Mouse (Mus musculus): ENCODE data around the gene Gm11273. TPM values are rescaled to one million over a fixed set of nuclear protein-coding genes. Genes with fewer than 3 reads are reported as not detected.
"Not testable (repeated sequence)": the region's sequence is repeated elsewhere in the genome, so short reads cannot be mapped to it uniquely, and the experiment has no call there.

Gene Gm11273
- total RNA-seq (2021) (100 to 1,000 TPM in 1 of 2 experiments, 10 to 100 TPM in 1; 95.4 to 165 TPM), polyA plus RNA-seq (2012; rRNA removed) (56.6 and 56.8 TPM in 2 replicates)
- long read RNA-seq, transcript Gm11273-201 (1 exons, 390 nt) = major isoform, 140 of 140 reads
- long read RNA-seq, partial matches to known transcripts = 0 of 140 reads
- long read RNA-seq, other reads (novel, unspliced or antisense) = 0 of 140 reads

GRCm38 (mm10) chr13:21501182-21501581 lies at the start of gene Gm11273:
TSS of gene Gm11273 (minus strand) at chr13:21501418.
- not testable (repeated sequence) for DNase-seq

- no peak for DNase-seq
Measured at GRCm38 (mm10) chr13:21550416-21551110, 49.3 kb upstream of the Gm11273 start.

- DNase-seq = no peak
Measured at GRCm38 (mm10) chr13:21549487-21549886, 48.3 kb upstream of the Gm11273 start.

- no peak for DNase-seq
Measured at GRCm38 (mm10) chr13:21542708-21543107, 41.5 kb upstream of the Gm11273 start, which contains the start of gene Olfr1366. TSS of gene Olfr1366 (minus strand) at chr13:21542808.

- peak; percentile 94 for DNase-seq
Measured at GRCm38 (mm10) chr13:21530781-21531201, 29.6 kb upstream of the Gm11273 start, which contains the start of gene Zkscan8. TSS of gene Zkscan8 (minus strand) at chr13:21531120.

- DNase-seq = no peak
Measured at GRCm38 (mm10) chr13:21530136-21530535, 28.9 kb upstream of the Gm11273 start.

GRCm38 (mm10) chr13:21506221-21506649 lies 5.0 kb upstream of the Gm11273 start:
- DNase-seq = peak; percentile 95

GRCm38 (mm10) chr13:21502296-21502695 lies 1.1 kb upstream of the Gm11273 start:
- no peak for DNase-seq

- peak; percentile 11 for DNase-seq
Measured at GRCm38 (mm10) chr13:21495080-21495479, 6.1 kb downstream of the Gm11273 start, which contains the start of gene AK157302. TSS of gene AK157302 (plus strand) at chr13:21495223.

- DNase-seq = peak; percentile 50
Measured at GRCm38 (mm10) chr13:21492847-21493246, 8.4 kb downstream of the Gm11273 start.

GRCm38 (mm10) chr13:21486881-21487280 lies 14.3 kb downstream of the Gm11273 start:
- no peak for DNase-seq

- DNase-seq = peak; percentile 75
Measured at GRCm38 (mm10) chr13:21478759-21479670, 22.2 kb downstream of the Gm11273 start, which contains the start of the genes Zkscan4 and Gm10065. TSS of gene Zkscan4 (plus strand) at chr13:21478907. TSS of gene Gm10065 (minus strand) at chr13:21479441.

- no peak for DNase-seq
Measured at GRCm38 (mm10) chr13:21472427-21472826, 28.8 kb downstream of the Gm11273 start.

- no peak for DNase-seq
Measured at GRCm38 (mm10) chr13:21469097-21469496, 32.1 kb downstream of the Gm11273 start.

- peak; percentile 92 for DNase-seq
Measured at GRCm38 (mm10) chr13:21468061-21469019, 32.9 kb downstream of the Gm11273 start, which contains the start of gene Nkapl. TSS of gene Nkapl (minus strand) at chr13:21468509.

GRCm38 (mm10) chr13:21467336-21467735 lies 33.9 kb downstream of the Gm11273 start:
- DNase-seq = no peak

GRCm38 (mm10) chr13:21462516-21462915 lies 38.7 kb downstream of the Gm11273 start:
- DNase-seq = not testable (repeated sequence)

- DNase-seq = no peak
Measured at GRCm38 (mm10) chr13:21456347-21456746, 44.9 kb downstream of the Gm11273 start.

- no peak for DNase-seq
Measured at GRCm38 (mm10) chr13:21454133-21454532, 47.1 kb downstream of the Gm11273 start.

GRCm38 (mm10) chr13:21453449-21453848 lies 47.8 kb downstream of the Gm11273 start, which contains the start of gene Zscan26:
TSS of gene Zscan26 (minus strand) at chr13:21453730.
- DNase-seq = peak; percentile 92

GRCm38 (mm10) chr13:21453042-21453441 lies 48.2 kb downstream of the Gm11273 start:
- no peak for DNase-seq

Data from adrenal gland, adult 2 months (tissue).